Comparison of ENCODE assay signal across 26 mouse cellular contexts in genomic region chr6:92823991-92824390, GRCm38 (mm10). TPM values are rescaled to one million over a fixed set of nuclear protein-coding genes. Genes with fewer than 3 reads are reported as not detected.
A peak's percentile ranks its signal among the peaks of the same experiment; 100 is the strongest.
DNase-seq lines count a peak whose midpoint lies in the region; ATAC-seq and TF ChIP-seq lines count a peak whose summit lies in the region.
"Had no signal": no experiment of that assay in that cellular context is flagged by ENCODE, and none has a peak within 500 bp of the region (broad histone marks: within the 10 kb centered on the region; RNA-seq: fewer than 3 reads in every experiment).

No protein-coding gene starts in this region.

- no peak overlapping the region for H3K9ac ChIP-seq in kidney, embryonic 15.5 days
- H3K9ac ChIP-seq in midbrain, embryonic 14.5 days (replicated peaks; ENCODE audit: low read length) = no peak overlapping the region
- H3K9ac ChIP-seq in midbrain, embryonic 16.5 days (ENCODE audit: low read depth, low read length) = no peak overlapping the region
- H3K9ac ChIP-seq: forebrain, embryonic 13.5 days; liver, embryonic 13.5 days; lung, embryonic 14.5 days; midbrain, embryonic 13.5 days; neural tube, embryonic 13.5 days had no signal

- no peak for TF ChIP-seq CTCF in kidney, adult 2 months (conservative IDR thresholded peaks at IDR 0.05; ENCODE audit: insufficient read depth, insufficient read length, low read depth, low read length)
- TF ChIP-seq CTCF in cerebellum, adult 2 months (IDR thresholded peaks at IDR 0.05; ENCODE audit: borderline replicate concordance, insufficient read depth, low read depth, low read length) = no peak

- peak; percentile 81 for DNase-seq in kidney, adult 2 months
- DNase-seq in midbrain, embryonic 14.5 days = peak; percentile 37
- DNase-seq in kidney, postnatal 25 days = peak; percentile 15 to 43
- DNase-seq in cerebellum, adult 8-10 months = no peak
- DNase-seq in cerebellum, adult 2 months = no peak
- DNase-seq: adrenal gland, adult 2 months; cerebellum, adult 18-20 months; gastrocnemius, adult 2 months; heart, postnatal 4 days; liver, embryonic 13.5 days; lung, embryonic 14.5 days; right cerebral cortex, adult 18-20 months; right cerebral cortex, postnatal 4 days; thymus, postnatal 14 days had no signal

- peaks cover 15% of the 10 kb centered on the region; the same call in 1 of the 2 replicates for H3K4me1 ChIP-seq in kidney, adult 2 months (ENCODE audit: control insufficient read depth, insufficient read depth, low read length)
- H3K4me1 ChIP-seq in kidney, embryonic 15.5 days = peaks cover 7% of the 10 kb centered on the region; the same call in 1 of the 2 replicates
- H3K4me1 ChIP-seq in midbrain, embryonic 14.5 days (ENCODE audit: control insufficient read depth, insufficient read depth, low read length) = peaks cover 6% of the 10 kb centered on the region
- no peaks in the 10 kb centered on the region for H3K4me1 ChIP-seq in midbrain, embryonic 16.5 days (ENCODE audit: control insufficient read depth, insufficient read depth, low read length)
- no peaks in the 10 kb centered on the region for H3K4me1 ChIP-seq in cerebellum, adult 2 months (ENCODE audit: control insufficient read depth, insufficient read depth, low read length)

- H3K4me3 ChIP-seq in kidney, adult 2 months (ENCODE audit: insufficient read depth, low read depth, low read length) = no peak overlapping the region
- no peak overlapping the region for H3K4me3 ChIP-seq in kidney, embryonic 15.5 days (replicated peaks)
- H3K4me3 ChIP-seq in midbrain, embryonic 14.5 days (replicated peaks; ENCODE audit: low read depth, low read length) = no peak overlapping the region
- no peak overlapping the region for H3K4me3 ChIP-seq in midbrain, embryonic 16.5 days (ENCODE audit: low read depth, low read length)
- H3K4me3 ChIP-seq in cerebellum, adult 2 months (replicated peaks; ENCODE audit: insufficient read depth, low read depth, low read length) = no peak overlapping the region
- H3K4me3 ChIP-seq: forebrain, embryonic 13.5 days; gastrocnemius, adult 2 months; heart, embryonic 10.5 days; left cerebral cortex, adult 2 months; liver, embryonic 13.5 days; midbrain, embryonic 13.5 days; myocyte; neural tube, embryonic 13.5 days had no signal

- H3K27ac ChIP-seq in kidney, adult 2 months (ENCODE audit: insufficient read depth, low read depth, low read length) = no peak overlapping the region
- H3K27ac ChIP-seq in kidney, embryonic 15.5 days = no peak overlapping the region
- no peak overlapping the region for H3K27ac ChIP-seq in midbrain, embryonic 14.5 days (replicated peaks; ENCODE audit: low read depth, low read length)
- H3K27ac ChIP-seq in midbrain, embryonic 16.5 days (ENCODE audit: low read length) = no peak overlapping the region
- H3K27ac ChIP-seq in cerebellum, adult 2 months (ENCODE audit: insufficient read depth, low read length) = no peak overlapping the region
- H3K27ac ChIP-seq: forebrain, embryonic 13.5 days; gastrocnemius, adult 2 months; heart, embryonic 10.5 days; left cerebral cortex, adult 2 months; liver, embryonic 13.5 days; midbrain, embryonic 13.5 days; neural tube, embryonic 13.5 days had no signal

- no peaks in the 10 kb centered on the region for H3K36me3 ChIP-seq in kidney, adult 2 months (ENCODE audit: control insufficient read depth, insufficient read depth, low read length)
- peaks cover 39% of the 10 kb centered on the region for H3K36me3 ChIP-seq in kidney, embryonic 15.5 days
- no peaks in the 10 kb centered on the region for H3K36me3 ChIP-seq in midbrain, embryonic 14.5 days (ENCODE audit: control insufficient read depth, insufficient read depth, low read length)
- no peaks in the 10 kb centered on the region for H3K36me3 ChIP-seq in midbrain, embryonic 16.5 days (ENCODE audit: control insufficient read depth, insufficient read depth, low read length)
- H3K36me3 ChIP-seq: liver, embryonic 13.5 days; midbrain, embryonic 13.5 days; neural tube, embryonic 13.5 days had no signal

- no peaks in the 10 kb centered on the region for H3K27me3 ChIP-seq in kidney, adult 2 months (replicated peaks; ENCODE audit: control insufficient read depth, insufficient read depth, low read length)
- no peaks in the 10 kb centered on the region for H3K27me3 ChIP-seq in kidney, embryonic 15.5 days
- no peaks in the 10 kb centered on the region for H3K27me3 ChIP-seq in midbrain, embryonic 14.5 days (ENCODE audit: control insufficient read depth, insufficient read depth, low read length)
- no peaks in the 10 kb centered on the region for H3K27me3 ChIP-seq in midbrain, embryonic 16.5 days (ENCODE audit: control insufficient read depth, insufficient read depth, low read depth, low read length)
- no peaks in the 10 kb centered on the region for H3K27me3 ChIP-seq in cerebellum, adult 2 months (ENCODE audit: control insufficient read depth, insufficient read depth, low read length)
- H3K27me3 ChIP-seq: forebrain, embryonic 13.5 days; liver, embryonic 13.5 days had no signal

- WGBS in kidney, adult 2 months = 51% methylated on average over 7 of the region's 7 CpGs
- 40% methylated on average over 7 of the region's 7 CpGs for WGBS in kidney, embryonic 15.5 days
- 41% methylated on average over 7 of the region's 7 CpGs for WGBS in midbrain, embryonic 14.5 days
- 47% methylated on average over 7 of the region's 7 CpGs for WGBS in midbrain, embryonic 16.5 days
- WGBS in cerebellum, adult 2 months = 55% methylated on average over 7 of the region's 7 CpGs

- no peak for TF ChIP-seq POLR2A in kidney, adult 2 months (IDR thresholded peaks at IDR 0.05; ENCODE audit: low read depth, low read length)
- no peak for TF ChIP-seq POLR2A in cerebellum, adult 2 months (IDR thresholded peaks at IDR 0.05; ENCODE audit: borderline replicate concordance, insufficient read depth, low read length)

- H3K4me2 ChIP-seq in kidney, embryonic 15.5 days = no peak overlapping the region
- no peak overlapping the region for H3K4me2 ChIP-seq in midbrain, embryonic 14.5 days (ENCODE audit: low read length)
- H3K4me2 ChIP-seq in midbrain, embryonic 16.5 days (ENCODE audit: low read length) = no peak overlapping the region
- H3K4me2 ChIP-seq: forebrain, embryonic 13.5 days; liver, embryonic 13.5 days; lung, embryonic 14.5 days; midbrain, embryonic 13.5 days; neural tube, embryonic 13.5 days had no signal

- no peaks in the 10 kb centered on the region for H3K9me3 ChIP-seq in kidney, embryonic 15.5 days (replicated peaks)
- no peaks in the 10 kb centered on the region for H3K9me3 ChIP-seq in midbrain, embryonic 14.5 days (ENCODE audit: control insufficient read depth, low read length)
- H3K9me3 ChIP-seq in midbrain, embryonic 16.5 days (replicated peaks; ENCODE audit: control insufficient read depth, low read length, poor library complexity, severe bottlenecking) = no peaks in the 10 kb centered on the region
- H3K9me3 ChIP-seq: forebrain, embryonic 13.5 days; heart, embryonic 10.5 days; liver, embryonic 13.5 days; midbrain, embryonic 13.5 days; neural tube, embryonic 13.5 days had no signal

- no peak for ATAC-seq in kidney, embryonic 15.5 days (replicated peaks; ENCODE audit: low FRiP score)
- no peak for ATAC-seq in midbrain, embryonic 14.5 days (ENCODE audit: low FRiP score, low TSS enrichment)
- no peak for ATAC-seq in midbrain, embryonic 16.5 days
- ATAC-seq: forebrain, embryonic 13.5 days; hindbrain, embryonic 16.5 days; midbrain, embryonic 13.5 days had no signal

RNA-seq across cellular contexts. Expression of gene A730049H05Rik, which starts 7.7 kb away (rescaled TPM):
- 2.1 and 2.6 TPM in 2 replicates for polyA plus RNA-seq in kidney, adult 2 months (2012; rRNA removed)
- polyA plus RNA-seq in kidney, embryonic 15.5 days (2015; fragmentation: Nextera tagmentation; extraction: Ambion mirVana) = 1.9 and 2.9 TPM in 2 replicates
- polyA plus RNA-seq in midbrain, embryonic 14.5 days (2014; fragmentation: Nextera tagmentation; extraction: Ambion mirVana) = 0.37 and 0.46 TPM in 2 replicates
- 0.17 and 0.58 TPM in 2 replicates for polyA plus RNA-seq in midbrain, embryonic 16.5 days (2015; fragmentation: Nextera tagmentation; extraction: Ambion mirVana)
- polyA plus RNA-seq in cerebellum, adult 2 months (2012; rRNA removed) = 0.18 and 0.21 TPM in 2 replicates
- polyA plus RNA-seq: C2C12; frontal cortex, adult 2 months; large intestine, adult 2 months had no signal

RNA-seq across cellular contexts. Expression of gene Gm15737, which starts 45.2 kb away (rescaled TPM):
- 0.01 TPM in 1 of 2 replicates, not detected in the other for polyA plus RNA-seq in kidney, adult 2 months (2012; rRNA removed)
- polyA plus RNA-seq in kidney, embryonic 15.5 days (2015; fragmentation: Nextera tagmentation; extraction: Ambion mirVana) = 0.06 and 0.08 TPM in 2 replicates
- polyA plus RNA-seq in midbrain, embryonic 14.5 days (2014; fragmentation: Nextera tagmentation; extraction: Ambion mirVana) = 0.05 TPM in 1 of 2 replicates, not detected in the other
- not detected in 2 replicates for polyA plus RNA-seq in midbrain, embryonic 16.5 days (2015; fragmentation: Nextera tagmentation; extraction: Ambion mirVana)
- polyA plus RNA-seq in cerebellum, adult 2 months (2012; rRNA removed) = not detected in 2 replicates
- polyA plus RNA-seq: C2C12; forebrain, embryonic 13.5 days; frontal cortex, adult 2 months; hindbrain, embryonic 16.5 days; liver, embryonic 13.5 days; midbrain, embryonic 13.5 days; myocyte; neural tube, embryonic 13.5 days had no signal

Comparison
In these comparisons a context has a peak if more than half of its experiments do, and no peak if none do; other contexts are left out.
1. DNase-seq: peak in kidney, adult 2 months (single experiment), midbrain, embryonic 14.5 days (single experiment) and kidney, postnatal 25 days (2 of 2); none in cerebellum, adult 8-10 months (single experiment) and cerebellum, adult 2 months (0 of 2).